Mouse (Mus musculus) liver, embryonic 14 days (tissue): ENCODE data around the gene Ppp3ca. TPM values are rescaled to one million over a fixed set of nuclear protein-coding genes. Genes with fewer than 3 reads are reported as not detected.

Experiments used
- polyA plus RNA-seq: library from polyadenylated mRNA; depleted of rRNA; stranded (reverse); fragments of >200 nt; gene quantifications from 2 replicates; pipeline ENCODE4 v1.2.3, GENCODE M21; 2012; rRNA removed

Ppp3ca gene
- 4.2 and 4.7 TPM in 2 replicates for polyA plus RNA-seq

GRCm38 (mm10) chr3:136670110-136670359 lies at the start of gene Ppp3ca:
Gene Ppp3ca (plus strand): TSS chr3:136670124.

